Mouse (Mus musculus): ENCODE results near the gene Ifitm6. TPM values are rescaled to one million over a fixed set of nuclear protein-coding genes. Genes with fewer than 3 reads are reported as not detected.
"Not testable (repeated sequence)": the region's sequence is repeated elsewhere in the genome, so short reads cannot be mapped to it uniquely, and the experiment has no call there.

The Ifitm6 gene
- polyA plus RNA-seq, 1 experiment, result 4.4 TPM

DNA sequence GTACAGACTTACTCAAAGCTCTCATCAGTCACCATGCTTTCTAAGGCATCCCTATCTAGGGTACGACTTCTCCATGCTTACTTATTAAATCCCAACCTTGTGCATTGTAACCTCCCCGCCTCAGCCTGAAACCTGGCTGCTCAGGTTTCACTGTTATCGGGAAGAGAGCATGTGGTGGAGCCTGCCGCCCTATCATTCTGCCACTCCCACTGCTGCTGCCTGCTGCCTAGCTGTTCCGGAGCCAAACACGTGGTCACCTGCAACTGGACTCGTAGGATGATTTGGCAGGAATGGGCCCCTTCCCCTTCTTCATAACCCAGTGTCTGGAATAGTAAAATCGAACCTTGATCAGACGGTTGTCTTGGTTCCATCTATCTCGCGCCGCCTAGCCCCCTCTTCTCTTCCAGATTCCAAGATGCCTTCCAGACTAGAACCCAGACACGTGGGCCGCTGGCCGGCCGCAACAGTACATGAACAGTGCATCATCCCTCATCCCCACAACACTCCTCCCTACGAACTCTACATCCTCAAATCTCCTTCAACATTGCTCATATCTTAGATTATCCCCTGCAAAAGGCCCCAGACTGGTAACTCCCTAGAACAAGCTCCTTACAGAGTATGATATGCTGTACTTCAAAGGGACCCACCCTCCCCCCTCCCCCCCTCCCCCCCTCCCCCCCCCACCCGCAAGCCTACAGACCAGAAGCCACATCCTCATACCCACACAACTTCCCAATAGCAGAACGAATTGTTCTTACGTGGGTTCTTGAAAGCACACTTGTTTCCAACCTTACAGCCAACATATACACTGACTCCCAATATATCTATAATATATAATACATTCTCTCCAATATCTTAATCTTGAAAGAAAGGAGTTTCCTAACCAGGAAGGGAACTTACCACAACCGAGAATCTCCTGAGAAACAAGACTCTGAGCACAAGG is 20.6 kb upstream of the Ifitm6 start:
- Histone ChIP-seq H3ac (ENCODE audit: control insufficient read depth, insufficient read length) (no peak overlapping the region), H3K79me2 (ENCODE audit: control insufficient read depth, insufficient read depth) (no peaks in the 10 kb centered on the region), H3K4me3 (no peak overlapping the region), H3K27me3 (ENCODE audit: control insufficient read depth, insufficient read depth, insufficient read length) (no peaks in the 10 kb centered on the region), H3K36me3 (ENCODE audit: control insufficient read depth, insufficient read depth) (no peaks in the 10 kb centered on the region), H3K4me2 (ENCODE audit: low read depth) (no peak overlapping the region)
- TF ChIP-seq MYOD1 (IDR thresholded peaks at IDR 0.05; ENCODE audit: control insufficient read depth in 1 of 3, insufficient read length in 2 of 3, low read depth in 2 of 3) (no peak), POLR2A (IDR thresholded peaks at IDR 0.05; ENCODE audit: insufficient read length, low read depth) (no peak)

DNA sequence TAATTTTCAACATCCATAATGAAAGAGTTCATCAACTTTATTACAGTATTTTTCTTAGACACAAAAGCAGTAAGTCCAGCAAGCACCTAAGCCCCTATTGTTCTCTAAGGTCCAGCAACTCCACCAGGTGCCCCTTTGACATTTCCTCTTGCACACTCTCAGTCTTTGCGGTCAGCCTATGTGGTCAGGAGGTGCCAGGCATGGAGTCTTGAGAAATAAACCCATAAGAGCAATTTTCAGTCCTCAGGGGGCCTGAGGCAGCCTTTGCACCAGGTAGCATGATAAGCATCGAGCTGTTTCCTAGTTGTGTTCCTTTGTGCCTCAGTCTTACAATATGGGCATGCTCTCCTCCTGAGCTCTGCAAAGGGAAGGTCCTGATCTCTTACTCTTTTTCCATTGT is 18.9 kb upstream of the Ifitm6 start:
- not testable (repeated sequence) for H3K27me3 ChIP-seq (ENCODE audit: control insufficient read depth, insufficient read depth, insufficient read length); H3K4me2 ChIP-seq (ENCODE audit: low read depth); H3K4me3 ChIP-seq; H3K36me3 ChIP-seq (ENCODE audit: control insufficient read depth, insufficient read depth); H3ac ChIP-seq (ENCODE audit: control insufficient read depth, insufficient read length); H3K79me2 ChIP-seq (ENCODE audit: control insufficient read depth, insufficient read depth)

DNA sequence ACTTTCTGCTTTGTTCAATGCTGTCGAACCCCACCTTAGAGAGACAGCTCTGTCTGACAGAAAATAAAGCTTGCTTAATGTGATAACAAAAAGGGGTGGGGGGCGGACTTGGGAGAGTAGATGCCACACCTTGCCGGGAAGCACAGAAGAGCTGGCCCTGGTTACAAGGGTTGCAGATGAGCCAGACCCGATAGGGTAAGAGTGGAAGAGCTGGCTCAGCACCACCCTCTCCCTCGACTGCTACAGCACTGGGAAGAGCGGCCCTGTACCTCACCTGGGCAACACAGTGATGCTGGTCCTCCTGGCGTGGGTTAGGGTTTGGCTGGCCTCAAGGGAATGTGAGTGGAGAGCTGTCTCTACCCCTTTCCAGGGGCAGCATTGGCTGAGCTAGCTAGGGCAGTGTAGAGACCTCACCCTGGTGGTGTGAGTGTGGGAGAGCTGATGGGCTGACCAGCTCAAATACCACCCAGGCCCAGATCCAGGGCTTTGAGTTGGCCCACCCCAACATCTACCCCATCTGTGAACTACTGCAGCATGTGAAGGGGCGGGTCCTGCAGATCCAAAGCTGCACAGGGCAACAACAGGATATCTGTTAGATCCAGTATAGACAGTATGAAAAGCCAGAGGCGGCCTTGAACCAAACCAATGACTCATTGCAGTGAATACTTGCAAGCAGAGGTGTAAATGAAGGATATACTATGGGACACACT is 14.9 kb upstream of the Ifitm6 start:
- H3ac ChIP-seq (ENCODE audit: control insufficient read depth, insufficient read length), result no peak overlapping the region

DNA sequence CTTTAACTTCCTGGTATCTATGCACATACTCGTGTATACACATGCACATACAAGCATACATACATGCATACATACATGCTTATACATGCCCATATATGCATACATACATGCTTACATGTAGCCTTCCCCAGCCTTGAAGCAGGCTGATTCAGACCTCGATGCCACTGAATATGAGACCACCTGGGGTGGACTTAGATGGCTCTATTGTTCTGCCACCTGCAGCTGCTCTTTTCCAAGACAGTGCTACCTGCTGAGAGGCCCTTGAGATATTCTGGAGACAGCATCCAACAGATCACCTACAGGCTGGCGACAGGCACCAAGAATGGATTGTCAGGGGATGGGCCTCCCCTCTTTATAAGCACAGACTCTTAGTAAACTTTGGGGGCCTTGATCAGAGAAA is 12.7 kb upstream of the Ifitm6 start:
- no peak overlapping the region for H3ac ChIP-seq (ENCODE audit: control insufficient read depth, insufficient read length)
- H3K4me2 ChIP-seq (ENCODE audit: low read depth), result no peak overlapping the region
- TF ChIP-seq TCF12 (IDR thresholded peaks at IDR 0.05; ENCODE audit: insufficient read depth, poor library complexity, severe bottlenecking) (no peak), USF1 (IDR thresholded peaks at IDR 0.05; ENCODE audit: low read depth) (no peak), POLR2A (IDR thresholded peaks at IDR 0.05; ENCODE audit: insufficient read length, low read depth) (no peak), CEBPB (IDR thresholded peaks at IDR 0.05; ENCODE audit: insufficient read depth, poor library complexity, severe bottlenecking) (no peak), E2F4 (IDR thresholded peaks at IDR 0.05; ENCODE audit: insufficient read depth) (no peak)
- H3K79me2 ChIP-seq (ENCODE audit: control insufficient read depth, insufficient read depth), result no peaks in the 10 kb centered on the region
- H3K27me3 ChIP-seq (ENCODE audit: control insufficient read depth, insufficient read depth, insufficient read length), result no peaks in the 10 kb centered on the region
- H3K4me3 ChIP-seq, result no peak overlapping the region
- H3K36me3 ChIP-seq (ENCODE audit: control insufficient read depth, insufficient read depth), result no peaks in the 10 kb centered on the region

More for the DNA sequence above, 14.9 kb upstream of the Ifitm6 start:
- TF ChIP-seq TCF3 (IDR thresholded peaks at IDR 0.05; ENCODE audit: insufficient read length, low read depth), result no peak
- TF ChIP-seq POLR2A (IDR thresholded peaks at IDR 0.05; ENCODE audit: insufficient read length, low read depth), result no peak
- TF ChIP-seq MYOD1 (IDR thresholded peaks at IDR 0.05; ENCODE audit: control insufficient read depth in 1 of 3, insufficient read length in 2 of 3, low read depth in 2 of 3), result no peak
- no peak for TF ChIP-seq USF1 (IDR thresholded peaks at IDR 0.05; ENCODE audit: low read depth)
- no peak for TF ChIP-seq SRF (IDR thresholded peaks at IDR 0.05; ENCODE audit: control insufficient read depth, insufficient read length, low read depth)
- no peak for TF ChIP-seq CEBPB (IDR thresholded peaks at IDR 0.05; ENCODE audit: insufficient read depth, poor library complexity, severe bottlenecking)
- TF ChIP-seq TCF12 (IDR thresholded peaks at IDR 0.05; ENCODE audit: insufficient read depth, poor library complexity, severe bottlenecking), result no peak
- no peak for TF ChIP-seq POLR2AphosphoS2 (IDR thresholded peaks at IDR 0.05; ENCODE audit: insufficient read length, low read depth)
- no peak for TF ChIP-seq E2F4 (IDR thresholded peaks at IDR 0.05; ENCODE audit: insufficient read depth)
- Histone ChIP-seq H3K4me2 (ENCODE audit: low read depth) (no peak overlapping the region), H3K36me3 (ENCODE audit: control insufficient read depth, insufficient read depth) (no peaks in the 10 kb centered on the region), H3K79me2 (ENCODE audit: control insufficient read depth, insufficient read depth) (no peaks in the 10 kb centered on the region), H3K27me3 (ENCODE audit: control insufficient read depth, insufficient read depth, insufficient read length) (no peaks in the 10 kb centered on the region), H3K4me3 (no peak overlapping the region)

DNA sequence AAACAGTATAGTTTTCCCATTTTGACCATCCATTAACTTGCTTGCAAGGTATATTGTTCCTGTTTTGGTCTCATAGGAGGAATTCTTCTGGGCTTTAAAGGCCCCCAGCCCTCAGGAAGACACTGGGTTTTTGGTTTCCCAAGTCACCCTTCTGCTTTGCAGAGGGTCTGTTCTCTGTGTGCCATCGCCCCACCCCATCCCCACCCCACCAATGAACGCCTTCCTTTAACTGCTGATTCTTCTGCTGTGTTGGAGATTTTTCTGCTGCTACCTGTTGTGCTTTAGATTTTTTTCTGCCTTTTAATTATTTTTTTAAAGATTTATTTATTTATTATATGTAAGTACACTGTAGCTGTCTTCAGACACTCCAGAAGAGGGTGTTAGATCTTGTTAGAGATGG is 11.1 kb upstream of the Ifitm6 start, which contains the start of gene Gm17387:
Gm17387 (plus strand) TSS at position 301 of the 400 bp plus-strand sequence.
- H3ac ChIP-seq (ENCODE audit: control insufficient read depth, insufficient read length), result no peak within 1 kb of the TSS
- no peak within 1 kb of the TSS for H3K4me2 ChIP-seq (ENCODE audit: low read depth)
- TF ChIP-seq SRF (IDR thresholded peaks at IDR 0.05; ENCODE audit: control insufficient read depth, insufficient read length, low read depth) (no peak), E2F4 (IDR thresholded peaks at IDR 0.05; ENCODE audit: insufficient read depth) (no peak), USF1 (IDR thresholded peaks at IDR 0.05; ENCODE audit: low read depth) (no peak), MYOD1 (IDR thresholded peaks at IDR 0.05; ENCODE audit: control insufficient read depth in 1 of 3, insufficient read length in 2 of 3, low read depth in 2 of 3) (no peak), POLR2AphosphoS2 (IDR thresholded peaks at IDR 0.05; ENCODE audit: insufficient read length, low read depth) (no peak), TCF3 (IDR thresholded peaks at IDR 0.05; ENCODE audit: insufficient read length, low read depth) (no peak), TCF12 (IDR thresholded peaks at IDR 0.05; ENCODE audit: insufficient read depth, poor library complexity, severe bottlenecking) (no peak), POLR2A (IDR thresholded peaks at IDR 0.05; ENCODE audit: insufficient read length, low read depth) (no peak), MYOG (IDR thresholded peaks at IDR 0.05; ENCODE audit: control insufficient read depth in 1 of 3, insufficient read depth in 1 of 3, insufficient read length in 2 of 3, low read depth in 2 of 3) (no peak)
- H3K79me2 ChIP-seq (ENCODE audit: control insufficient read depth, insufficient read depth), result no peaks in the 10 kb centered on the region
- H3K27me3 ChIP-seq (ENCODE audit: control insufficient read depth, insufficient read depth, insufficient read length), result no peaks in the 10 kb centered on the region
- no peaks in the 10 kb centered on the region for H3K36me3 ChIP-seq (ENCODE audit: control insufficient read depth, insufficient read depth)
- H3K4me3 ChIP-seq, result no peak within 1 kb of the TSS
